Mouse (Mus musculus) stomach, embryonic 16.5 days (tissue): ENCODE data around the gene Slc20a1. TPM values are rescaled to one million over a fixed set of nuclear protein-coding genes. Genes with fewer than 3 reads are reported as not detected.

Experiments used
- ATAC-seq: fragments of 200-750 bp; cut with Nextera tagmentation; 2 replicates; pipeline ENCODE4 v1.8.0; 2017; ENCODE audit warnings: moderate number of reproducible peaks, moderate TSS enrichment; ENCODE audit not compliant: insufficient read depth, low FRiP score
- H3K27ac ChIP-seq: fragments of 300-500 bp; sonication (generic); 2 replicates; pipeline ENCODE4 v1.5.1; 2014; ENCODE audit warnings: low read length
- H3K27me3 ChIP-seq: fragments of 300-500 bp; sonication (generic); 2 replicates; pipeline ENCODE4 v1.6.1; 2014; ENCODE audit warnings: low read length, control low read depth, mixed read lengths; ENCODE audit not compliant: control insufficient read depth, insufficient read depth
- H3K36me3 ChIP-seq: fragments of 300-500 bp; sonication (generic); 2 replicates; pipeline ENCODE4 v1.6.1; 2014; ENCODE audit warnings: low read length; ENCODE audit not compliant: control insufficient read depth, insufficient read depth
- H3K4me1 ChIP-seq: fragments of 300-500 bp; sonication (generic); 2 replicates; pipeline ENCODE4 v1.6.1; 2014; ENCODE audit warnings: low read length, control low read depth, mixed read lengths; ENCODE audit not compliant: control insufficient read depth, insufficient read depth
- H3K4me2 ChIP-seq: fragments of 300-500 bp; sonication (generic); 2 replicates; pipeline ENCODE4 v1.6.1; 2014; ENCODE audit warnings: low read depth, low read length, mixed read lengths
- H3K4me3 ChIP-seq: fragments of 300-500 bp; sonication (generic); replicated peaks from 2 replicates; pipeline ENCODE4 v1.5.1; 2014; ENCODE audit warnings: mild to moderate bottlenecking, low read length
- H3K9ac ChIP-seq: fragments of 300-500 bp; sonication (generic); 2 replicates; pipeline ENCODE4 v1.6.1; 2014; ENCODE audit warnings: low read length
- H3K9me3 ChIP-seq: fragments of 300-500 bp; sonication (generic); replicated peaks from 2 replicates; pipeline ENCODE4 v1.6.1; 2016; ENCODE audit warnings: low read length, control low read depth; ENCODE audit not compliant: control insufficient read depth
- WGBS: fragments of 180-500 bp; shearing (Covaris S2); extraction: QIAGEN DNeasy Blood & Tissue Kit; methylation state at CpG from one replicate; pipeline ENCODE4 v1.1.7; 2014; 5-methylcytosine and 5-hydroxymethylcytosine counted together
- polyA plus RNA-seq: library from polyadenylated mRNA; unstranded; fragments of >200 nt; fragmentation: Nextera tagmentation; extraction: Ambion mirVana; gene quantifications from 2 replicates; pipeline ENCODE4 v1.2.1, GENCODE M21; 2015

Gene Slc20a1
- polyA plus RNA-seq, 1 experiment from 2014 or later, result 24.8 TPM

DNA sequence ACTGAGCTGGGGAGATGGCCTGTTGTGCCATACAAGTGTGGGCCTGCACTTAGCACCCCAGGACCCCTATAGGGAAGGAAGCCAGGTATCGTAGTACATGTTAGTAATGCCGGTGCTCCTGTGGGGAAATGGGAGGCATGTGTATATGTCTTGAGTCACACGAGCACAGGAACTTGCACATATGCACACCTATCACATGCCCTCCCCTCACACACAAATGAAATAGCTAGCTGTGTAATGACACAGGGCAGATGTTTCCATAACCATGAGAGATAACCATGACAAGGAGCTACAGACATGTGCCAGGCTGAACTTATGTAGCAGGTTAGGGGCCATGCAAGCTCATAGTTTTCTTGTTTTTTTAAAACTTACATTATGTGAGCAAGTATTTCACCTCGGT lies 44.4 kb downstream of the Slc20a1 start:
- no peak for ATAC-seq

DNA sequence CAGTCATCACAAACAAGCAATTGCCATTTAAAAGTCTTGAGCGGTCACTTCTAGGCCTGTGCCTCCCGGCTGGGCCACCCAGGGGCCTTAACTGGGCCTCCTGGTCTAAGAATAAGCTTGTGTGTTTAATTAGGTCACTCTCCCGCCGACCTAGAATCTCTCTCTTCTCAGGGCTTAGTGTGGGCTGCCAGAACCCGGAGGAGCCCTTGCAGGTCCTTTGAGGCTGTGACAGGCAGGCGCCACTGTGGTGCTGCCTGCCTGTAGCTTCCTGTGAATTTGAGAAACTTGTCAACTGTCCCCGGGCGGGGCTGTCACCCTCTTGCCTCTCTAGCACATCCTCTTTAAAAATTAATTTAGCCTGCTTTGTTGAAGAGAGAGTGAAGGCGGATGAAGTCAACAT lies 45.2 kb downstream of the Slc20a1 start:
- H3K36me3 ChIP-seq, result no peaks in the 10 kb centered on the region
- 40% methylated on average over 9 of the region's 9 CpGs for WGBS
- H3K9ac ChIP-seq, result no peak overlapping the region
- H3K4me3 ChIP-seq, result no peak overlapping the region
- no peak overlapping the region for H3K27ac ChIP-seq
- no peak for ATAC-seq
- no peaks in the 10 kb centered on the region for H3K9me3 ChIP-seq
- no peaks in the 10 kb centered on the region for H3K27me3 ChIP-seq
- H3K4me1 ChIP-seq, result no peaks in the 10 kb centered on the region
- H3K4me2 ChIP-seq, result no peak overlapping the region

More for the DNA sequence above, 44.4 kb downstream of the Slc20a1 start:
- H3K4me2 ChIP-seq, result no peak overlapping the region
- H3K4me1 ChIP-seq, result no peaks in the 10 kb centered on the region
- no peak overlapping the region for H3K9ac ChIP-seq
- no peak overlapping the region for H3K4me3 ChIP-seq
- no peaks in the 10 kb centered on the region for H3K27me3 ChIP-seq
- H3K27ac ChIP-seq, result no peak overlapping the region
- WGBS, result 86% methylated on average over 4 of the region's 4 CpGs
- no peaks in the 10 kb centered on the region for H3K9me3 ChIP-seq
- H3K36me3 ChIP-seq, result no peaks in the 10 kb centered on the region

- Histone ChIP-seq H3K27ac (no peak overlapping the region), H3K4me2 (no peak overlapping the region), H3K4me1 (no peaks in the 10 kb centered on the region), H3K27me3 (no peaks in the 10 kb centered on the region), H3K9me3 (no peaks in the 10 kb centered on the region), H3K4me3 (no peak overlapping the region), H3K36me3 (no peaks in the 10 kb centered on the region), H3K9ac (no peak overlapping the region)
- no peak for ATAC-seq
- WGBS, result 73% methylated on average over 20 of the region's 20 CpGs
Measured at GRCm38 (mm10) chr2:129244446-129245120, 46.0 kb downstream of the Slc20a1 start.

DNA sequence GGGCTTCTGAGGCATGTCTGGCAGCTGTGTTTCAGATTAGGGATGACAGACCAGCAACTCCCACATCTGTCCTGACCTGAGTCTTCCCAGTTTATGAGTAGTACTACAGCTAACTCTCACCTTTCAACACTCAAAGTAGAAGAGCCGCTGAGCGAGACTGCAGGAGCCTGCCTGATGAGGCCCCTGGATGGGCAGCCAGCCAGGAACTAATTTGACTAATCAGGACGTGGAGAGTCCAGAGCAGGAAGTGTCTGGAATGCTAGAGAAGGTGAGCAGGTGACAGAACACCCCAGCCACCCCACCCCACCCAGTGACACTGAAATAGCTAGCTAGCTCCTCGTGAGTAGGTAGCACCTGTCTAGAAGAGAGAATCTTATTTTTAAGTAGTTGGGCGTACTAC lies 47.1 kb downstream of the Slc20a1 start:
- Histone ChIP-seq H3K9ac (no peak overlapping the region), H3K9me3 (no peaks in the 10 kb centered on the region), H3K36me3 (no peaks in the 10 kb centered on the region), H3K4me2 (no peak overlapping the region), H3K27me3 (no peaks in the 10 kb centered on the region), H3K4me1 (no peaks in the 10 kb centered on the region), H3K27ac (no peak overlapping the region), H3K4me3 (no peak overlapping the region)
- 41% methylated on average over 5 of the region's 5 CpGs for WGBS
- ATAC-seq, result peak; percentile 72

DNA sequence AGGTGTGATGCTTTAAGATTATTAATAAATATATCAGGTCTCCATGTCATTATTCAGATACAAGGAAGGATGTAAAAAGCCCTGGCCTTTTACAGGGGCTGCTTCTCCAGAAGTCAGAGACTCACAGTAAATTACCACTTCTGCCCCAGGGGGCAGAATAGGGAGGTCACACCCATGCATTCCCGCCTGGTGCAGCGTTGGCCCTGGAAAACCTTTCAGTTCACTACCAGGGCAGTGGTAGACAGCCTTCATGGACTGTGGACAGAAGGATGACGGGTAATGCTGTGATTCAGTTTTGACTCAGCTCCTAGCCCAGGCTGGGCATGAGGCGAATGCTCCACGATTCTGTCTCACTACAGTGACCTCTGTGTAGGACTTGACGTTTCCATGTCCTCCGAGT lies 47.9 kb downstream of the Slc20a1 start:
- Histone ChIP-seq H3K4me1 (no peaks in the 10 kb centered on the region), H3K4me3 (no peak overlapping the region), H3K27me3 (no peaks in the 10 kb centered on the region), H3K36me3 (no peaks in the 10 kb centered on the region), H3K9ac (no peak overlapping the region), H3K4me2 (no peak overlapping the region), H3K9me3 (no peaks in the 10 kb centered on the region), H3K27ac (no peak overlapping the region)
- 72% methylated on average over 7 of the region's 7 CpGs for WGBS
- ATAC-seq, result no peak

DNA sequence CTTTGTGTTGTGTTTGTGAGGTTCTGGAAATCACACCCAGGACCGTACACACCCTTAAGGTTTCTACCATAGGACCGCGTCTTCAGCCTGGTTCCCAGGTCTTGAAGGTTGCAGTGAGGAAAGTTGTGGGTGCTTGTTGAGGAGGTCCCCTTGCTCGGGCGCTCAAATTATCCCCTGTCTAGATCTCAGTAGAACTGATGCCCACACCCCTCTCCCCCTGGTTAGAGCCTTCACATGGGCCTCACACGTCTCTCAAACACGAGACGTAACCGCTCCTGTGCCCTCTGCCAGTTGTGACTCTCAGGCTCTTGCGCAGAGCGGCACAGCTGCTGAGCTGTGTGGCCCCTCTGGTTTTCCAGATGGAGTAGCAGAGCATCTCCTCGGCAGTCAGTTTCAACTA lies 48.4 kb downstream of the Slc20a1 start:
- Histone ChIP-seq H3K27me3 (no peaks in the 10 kb centered on the region), H3K36me3 (no peaks in the 10 kb centered on the region), H3K4me3 (no peak overlapping the region), H3K4me2 (no peak overlapping the region), H3K9me3 (no peaks in the 10 kb centered on the region), H3K27ac (no peak overlapping the region), H3K9ac (no peak overlapping the region), H3K4me1 (no peaks in the 10 kb centered on the region)
- no peak for ATAC-seq
- 92% methylated on average over 12 of the region's 12 CpGs for WGBS

DNA sequence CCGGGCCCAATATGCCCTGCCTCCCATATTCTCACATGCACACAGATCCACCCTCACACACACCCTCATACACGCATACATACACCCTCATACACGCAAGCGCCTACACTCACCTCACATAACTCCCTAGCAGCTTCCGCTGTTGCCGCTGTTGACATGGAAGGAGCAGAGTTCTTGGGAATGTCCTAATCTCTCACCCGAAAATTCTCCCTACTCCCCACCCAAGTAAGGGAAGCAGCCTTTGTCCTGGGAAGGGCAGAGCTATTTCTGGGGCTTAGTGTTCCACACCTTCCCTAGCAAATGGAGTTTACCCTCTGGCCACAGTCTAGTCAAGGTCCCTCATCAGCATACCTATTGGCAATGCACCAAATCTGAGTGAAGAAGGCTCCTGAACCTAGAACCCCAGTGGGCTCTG lies 49.1 kb downstream of the Slc20a1 start:
- WGBS, result 88% methylated on average over 7 of the region's 7 CpGs
- H3K27me3 ChIP-seq, result no peaks in the 10 kb centered on the region
- H3K9me3 ChIP-seq, result no peaks in the 10 kb centered on the region
- H3K9ac ChIP-seq, result no peak overlapping the region
- no peaks in the 10 kb centered on the region for H3K4me1 ChIP-seq
- no peak overlapping the region for H3K4me2 ChIP-seq
- H3K36me3 ChIP-seq, result no peaks in the 10 kb centered on the region
- H3K4me3 ChIP-seq, result no peak overlapping the region
- H3K27ac ChIP-seq, result no peak overlapping the region
- ATAC-seq, result no peak

- Histone ChIP-seq H3K4me1 (no peaks in the 10 kb centered on the region), H3K4me3 (no peak overlapping the region)
- ATAC-seq, result no peak
Measured at GRCm38 (mm10) chr2:129249321-129249720, 50.8 kb downstream of the Slc20a1 start.

GRCm38 (mm10) chr2:129252836-129253630 lies 54.5 kb downstream of the Slc20a1 start:
- Histone ChIP-seq H3K9ac (no peak overlapping the region), H3K9me3 (no peaks in the 10 kb centered on the region), H3K4me2 (no peak overlapping the region), H3K27ac (no peak overlapping the region), H3K4me3 (no peak overlapping the region), H3K27me3 (no peaks in the 10 kb centered on the region), H3K4me1 (no peaks in the 10 kb centered on the region), H3K36me3 (no peaks in the 10 kb centered on the region)
- ATAC-seq, result no peak
- WGBS, result 87% methylated on average over 19 of the region's 19 CpGs

More at GRCm38 (mm10) chr2:129249321-129249720, 50.8 kb downstream of the Slc20a1 start:
- H3K9me3 ChIP-seq, result no peaks in the 10 kb centered on the region
- 52% methylated on average over 1 of the region's 1 CpGs for WGBS
- no peak overlapping the region for H3K9ac ChIP-seq
- H3K36me3 ChIP-seq, result no peaks in the 10 kb centered on the region
- no peak overlapping the region for H3K27ac ChIP-seq
- no peaks in the 10 kb centered on the region for H3K27me3 ChIP-seq
- no peak overlapping the region for H3K4me2 ChIP-seq
